Mouse (Mus musculus): ENCODE measurements around the gene Abhd10.

- TF ChIP-seq POLR2A (IDR thresholded peaks at IDR 0.05; ENCODE audit: control insufficient read depth, low read depth, low read length) = no peak
- no peak for TF ChIP-seq CTCF (IDR thresholded peaks at IDR 0.05; ENCODE audit: control insufficient read depth, insufficient read depth, insufficient replicate concordance, low read depth, low read length)
Measured at GRCm38 (mm10) chr16:45770914-45771313, 28.2 kb upstream of the Abhd10 start.
